Mouse (Mus musculus) kidney, adult 2 months (tissue): ENCODE results near the gene Nsl1.

ENCODE experiments used
- CTCF ChIP-seq: fragments of 200-500 bp; conservative IDR thresholded peaks from 2 replicates; pipeline ENCODE4 v1.5.1; 2011; ENCODE audit warnings: low read depth, mild to moderate bottlenecking, control low read depth, low read length, moderate library complexity, mixed read lengths; ENCODE audit not compliant: insufficient read depth, insufficient read length
- POLR2A ChIP-seq: fragments of 200-500 bp; IDR thresholded peaks from one replicate; pipeline ENCODE4 v1.6.1; 2011; ENCODE audit warnings: low read depth, low read length, control low read depth

- peak; percentile 25; the same call in 1 of the 2 replicates for TF ChIP-seq CTCF
- no peak for TF ChIP-seq POLR2A
Measured at GRCm38 (mm10) chr1:191054870-191055532, 7.8 kb upstream of the Nsl1 start.
